Mouse (Mus musculus): ENCODE data around the gene Golga4.
"Not testable (repeated sequence)": the region's sequence is repeated elsewhere in the genome, so short reads cannot be mapped to it uniquely, and the experiment has no call there.

Golga4 gene

GRCm38 (mm10) chr9:118591633-118592032 is 85.6 kb downstream of the Golga4 start:
- no peak for DNase-seq

- DNase-seq = no peak
Measured at GRCm38 (mm10) chr9:118592585-118593249, 86.7 kb downstream of the Golga4 start.

GRCm38 (mm10) chr9:118593443-118593842 is 87.4 kb downstream of the Golga4 start:
- DNase-seq = no peak

- no peak for DNase-seq
Measured at GRCm38 (mm10) chr9:118596767-118597166, 90.7 kb downstream of the Golga4 start.

GRCm38 (mm10) chr9:118600393-118600792 is 94.3 kb downstream of the Golga4 start:
- not testable (repeated sequence) for DNase-seq

GRCm38 (mm10) chr9:118602576-118602975 is 96.5 kb downstream of the Golga4 start:
- no peak for DNase-seq

- peak; percentile 56 to 82 for DNase-seq
Measured at GRCm38 (mm10) chr9:118606148-118606816, 100.2 kb downstream of the Golga4 start, which contains the start of gene Itga9. Itga9 (plus strand) TSS chr9:118606690.

GRCm38 (mm10) chr9:118606817-118607371 is 100.8 kb downstream of the Golga4 start:
- no peak for DNase-seq

GRCm38 (mm10) chr9:118607701-118608401 is 101.8 kb downstream of the Golga4 start:
- DNase-seq = no peak

GRCm38 (mm10) chr9:118608556-118608955 is 102.5 kb downstream of the Golga4 start:
- DNase-seq = no peak

- DNase-seq = no peak
Measured at GRCm38 (mm10) chr9:118610060-118610459, 104.0 kb downstream of the Golga4 start.

GRCm38 (mm10) chr9:118611111-118611541 is 105.1 kb downstream of the Golga4 start:
- peak in 1 of 2 experiments; percentile 15 for DNase-seq

GRCm38 (mm10) chr9:118611958-118612581 is 106.0 kb downstream of the Golga4 start:
- DNase-seq = peak in 1 of 2 experiments; percentile 18

GRCm38 (mm10) chr9:118617237-118617636 is 111.2 kb downstream of the Golga4 start:
- DNase-seq = no peak

- no peak for DNase-seq
Measured at GRCm38 (mm10) chr9:118618732-118619250, 112.7 kb downstream of the Golga4 start.

- no peak for DNase-seq
Measured at GRCm38 (mm10) chr9:118620807-118621206, 114.7 kb downstream of the Golga4 start.

- DNase-seq = no peak
Measured at GRCm38 (mm10) chr9:118621691-118622090, 115.6 kb downstream of the Golga4 start.

- no peak for DNase-seq
Measured at GRCm38 (mm10) chr9:118622376-118623166, 116.5 kb downstream of the Golga4 start.

- no peak for DNase-seq
Measured at GRCm38 (mm10) chr9:118623483-118623882, 117.4 kb downstream of the Golga4 start.

GRCm38 (mm10) chr9:118624146-118624545 is 118.1 kb downstream of the Golga4 start:
- DNase-seq = no peak

GRCm38 (mm10) chr9:118629763-118630379 is 123.8 kb downstream of the Golga4 start:
- DNase-seq = no peak
